Mouse (Mus musculus) intestine, postnatal 0 days (tissue): ENCODE data around the gene Dst. TPM values are rescaled to one million over a fixed set of nuclear protein-coding genes. Genes with fewer than 3 reads are reported as not detected.

Experiments
- ATAC-seq: fragments of 200-750 bp; cut with Nextera tagmentation; 2 replicates; pipeline ENCODE4 v1.8.0; 2017; ENCODE audit warnings: mild to moderate bottlenecking, moderate TSS enrichment, moderate library complexity
- H3K27ac ChIP-seq: fragments of 300-500 bp; sonication (generic); 2 replicates; pipeline ENCODE4 v1.5.1; 2014; ENCODE audit warnings: mild to moderate bottlenecking, low read depth, low read length, moderate library complexity
- H3K27me3 ChIP-seq: fragments of 300-500 bp; sonication (generic); replicated peaks from 2 replicates; pipeline ENCODE4 v1.6.1; 2014; ENCODE audit warnings: low read length, mixed read lengths; ENCODE audit not compliant: control insufficient read depth, insufficient read depth
- H3K36me3 ChIP-seq: fragments of 300-500 bp; sonication (generic); 2 replicates; pipeline ENCODE4 v1.6.1; 2014; ENCODE audit warnings: mild to moderate bottlenecking, moderate library complexity; ENCODE audit not compliant: control insufficient read depth, insufficient read depth
- H3K4me1 ChIP-seq: fragments of 300-500 bp; sonication (generic); replicated peaks from 2 replicates; pipeline ENCODE4 v1.6.1; 2014; ENCODE audit warnings: antibody characterized with exemption, low read length, mixed read lengths; ENCODE audit not compliant: control insufficient read depth, insufficient read depth
- H3K4me2 ChIP-seq: fragments of 300-500 bp; sonication (generic); replicated peaks from 2 replicates; pipeline ENCODE4 v1.6.1; 2014; ENCODE audit warnings: low read depth, mild to moderate bottlenecking, moderate library complexity
- H3K4me3 ChIP-seq: fragments of 300-500 bp; sonication (generic); 2 replicates; pipeline ENCODE4 v1.5.1; 2014; ENCODE audit warnings: low read depth, low read length
- H3K9ac ChIP-seq: fragments of 300-500 bp; sonication (generic); 2 replicates; pipeline ENCODE4 v1.6.1; 2014; ENCODE audit warnings: mild to moderate bottlenecking, low read depth, low read length
- H3K9me3 ChIP-seq: fragments of 300-500 bp; sonication (generic); 2 replicates; pipeline ENCODE4 v1.6.1; 2016; ENCODE audit warnings: mixed run types; ENCODE audit not compliant: control insufficient read depth
- CTCF ChIP-seq: sonication (generic); IDR thresholded peaks from 2 replicates; pipeline ENCODE4 v1.5.1; 2016; ENCODE audit warnings: low read depth, mild to moderate bottlenecking, control low read depth, antibody characterized with exemption, moderate library complexity
- WGBS: fragments of 180-500 bp; shearing (Covaris S2); extraction: QIAGEN DNeasy Blood & Tissue Kit; methylation state at CpG from one replicate; pipeline ENCODE4 v1.1.7; 2014; 5-methylcytosine and 5-hydroxymethylcytosine counted together
- polyA plus RNA-seq: library from polyadenylated mRNA; unstranded; fragments of >200 nt; fragmentation: Nextera tagmentation; extraction: Ambion mirVana; gene quantifications from 2 replicates; pipeline ENCODE4 v1.2.1, GENCODE M21; 2015

Dst gene
- polyA plus RNA-seq, 1 experiment from 2014 or later: 19.0 TPM

DNA sequence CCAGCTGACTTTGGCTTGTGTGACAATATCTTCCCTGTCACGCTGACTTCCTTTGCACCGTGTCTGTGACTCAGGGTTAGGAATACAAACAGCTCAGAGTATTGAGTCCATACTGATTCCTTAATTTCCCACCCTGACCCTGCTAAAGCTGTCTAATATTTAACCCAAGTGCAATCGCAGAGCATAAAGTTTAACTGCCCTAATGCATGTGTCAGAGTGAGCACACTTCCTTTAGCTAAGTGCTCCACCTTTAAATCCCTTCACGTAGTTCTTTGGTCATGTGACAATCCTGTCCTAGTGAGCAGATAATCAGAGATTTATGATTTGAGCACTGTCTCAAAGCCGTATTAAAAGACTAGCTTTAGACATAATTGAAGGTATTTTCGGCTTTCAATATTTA, 212.6 kb downstream of the Dst start:
- Histone ChIP-seq H3K4me1 (0 out of 2 replicates have a peak, but pooled peaks cover 7% of the 10 kb centered on the region), H3K27me3 (no peaks in the 10 kb centered on the region), H3K4me3 (peak overlapping the region; percentile 43), H3K9ac (peak overlapping the region; percentile 62), H3K27ac (peak overlapping the region; percentile 96), H3K9me3 (no peaks in the 10 kb centered on the region), H3K4me2 (peak overlapping the region; percentile 69), H3K36me3 (no peaks in the 10 kb centered on the region)
- no peak for TF ChIP-seq CTCF
- ATAC-seq: peak; percentile 89
- WGBS: 19% methylated on average over 6 of the region's 6 CpGs

DNA sequence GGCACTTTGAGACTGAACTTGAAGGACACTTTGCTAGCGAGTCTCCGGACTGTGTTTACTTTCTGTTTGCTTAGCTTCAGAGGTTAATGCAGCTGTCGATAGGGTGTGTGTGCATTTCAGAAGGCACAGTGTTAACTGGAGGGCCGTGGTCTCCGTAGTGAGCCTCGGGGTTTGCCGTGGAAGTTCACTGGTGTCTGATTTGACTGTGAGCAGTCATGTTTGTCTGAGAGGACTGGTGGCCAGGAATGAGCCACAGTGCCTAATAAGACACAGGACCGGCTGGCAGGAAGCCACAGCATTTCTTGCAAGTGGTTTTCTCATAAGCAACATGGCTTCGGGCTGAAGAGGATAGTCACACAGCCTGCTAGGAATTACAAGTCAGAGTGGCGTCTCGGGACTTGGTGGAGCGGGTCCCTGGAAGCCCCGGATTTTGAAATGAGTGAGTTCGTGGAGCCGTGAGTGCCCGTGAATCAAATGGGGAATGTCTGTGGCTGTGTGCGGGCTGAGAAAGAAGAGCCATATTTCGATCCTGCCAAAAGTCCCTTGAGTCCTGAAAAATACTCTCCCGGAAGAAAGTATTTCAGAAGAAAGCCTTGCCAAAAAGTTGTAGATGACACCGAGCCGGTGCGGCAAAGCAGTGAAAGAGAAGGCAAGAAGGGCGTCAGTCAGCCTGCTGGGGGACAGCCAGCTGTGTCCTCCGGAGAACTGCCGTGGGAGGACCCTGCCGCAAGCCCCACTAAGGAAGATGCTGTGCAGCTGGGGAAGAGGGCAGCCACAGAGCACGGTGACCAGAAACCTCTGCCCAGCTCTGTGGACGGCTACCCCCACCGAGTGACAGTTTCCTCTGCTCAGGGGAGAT, 213.4 kb downstream of the Dst start:
- WGBS: 16% methylated on average over 29 of the region's 29 CpGs
- Histone ChIP-seq H3K4me1 (0 out of 2 replicates have a peak, but pooled peaks cover 7% of the 10 kb centered on the region), H3K36me3 (no peaks in the 10 kb centered on the region), H3K27ac (peak overlapping the region; percentile 96), H3K4me2 (peak overlapping the region; percentile 69), H3K27me3 (no peaks in the 10 kb centered on the region), H3K9ac (peak overlapping the region; percentile 62), H3K9me3 (no peaks in the 10 kb centered on the region), H3K4me3 (peak overlapping the region; percentile 43)
- no peak for TF ChIP-seq CTCF
- ATAC-seq: peak; percentile 69

- no peak for ATAC-seq
- Histone ChIP-seq H3K4me3 (peak overlapping the region; percentile 43), H3K36me3 (no peaks in the 10 kb centered on the region), H3K9me3 (no peaks in the 10 kb centered on the region), H3K27ac (peak overlapping the region; percentile 96), H3K27me3 (no peaks in the 10 kb centered on the region), H3K4me2 (peak overlapping the region; percentile 69), H3K9ac (peak overlapping the region; percentile 62), H3K4me1 (0 out of 2 replicates have a peak, but pooled peaks cover 7% of the 10 kb centered on the region)
- 60% methylated on average over 6 of the region's 6 CpGs for WGBS
- TF ChIP-seq CTCF: no peak
Observed at GRCm38 (mm10) chr1:34122198-34122597, 214.2 kb downstream of the Dst start.

DNA sequence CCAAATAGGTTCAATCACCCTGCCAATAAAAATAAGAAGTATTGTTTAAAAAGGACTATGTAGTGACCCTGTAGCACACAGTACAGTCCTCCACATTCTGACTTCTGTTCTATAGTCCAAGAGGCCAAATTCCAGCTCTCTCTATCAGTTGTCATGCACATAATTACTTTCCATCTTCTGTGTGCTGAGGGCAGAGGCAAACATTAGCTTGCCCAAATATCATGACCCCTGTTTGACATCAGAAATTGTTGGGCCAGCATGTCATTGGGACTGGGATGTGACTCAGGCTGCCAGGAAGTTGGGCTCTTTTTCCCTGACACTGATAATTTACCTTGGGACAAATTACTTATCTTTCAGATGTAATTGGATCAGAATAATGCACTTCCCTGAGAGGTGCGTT, 214.9 kb downstream of the Dst start:
- peak; percentile 41; the same call in 1 of the 2 replicates for ATAC-seq
- no peaks in the 10 kb centered on the region for H3K9me3 ChIP-seq
- no peak for TF ChIP-seq CTCF
- H3K36me3 ChIP-seq: no peaks in the 10 kb centered on the region
- peak overlapping the region; percentile 69 for H3K4me2 ChIP-seq
- H3K27me3 ChIP-seq: no peaks in the 10 kb centered on the region
- 33% methylated on average over 1 of the region's 1 CpGs for WGBS
- H3K4me3 ChIP-seq: 0 out of 2 replicates have a peak overlapping the region, but pooled peaks have one; percentile 9
- H3K4me1 ChIP-seq: 0 out of 2 replicates have a peak, but pooled peaks cover 7% of the 10 kb centered on the region
- H3K27ac ChIP-seq: peak overlapping the region; percentile 67; the same call in 1 of the 2 replicates
- H3K9ac ChIP-seq: no peak overlapping the region

DNA sequence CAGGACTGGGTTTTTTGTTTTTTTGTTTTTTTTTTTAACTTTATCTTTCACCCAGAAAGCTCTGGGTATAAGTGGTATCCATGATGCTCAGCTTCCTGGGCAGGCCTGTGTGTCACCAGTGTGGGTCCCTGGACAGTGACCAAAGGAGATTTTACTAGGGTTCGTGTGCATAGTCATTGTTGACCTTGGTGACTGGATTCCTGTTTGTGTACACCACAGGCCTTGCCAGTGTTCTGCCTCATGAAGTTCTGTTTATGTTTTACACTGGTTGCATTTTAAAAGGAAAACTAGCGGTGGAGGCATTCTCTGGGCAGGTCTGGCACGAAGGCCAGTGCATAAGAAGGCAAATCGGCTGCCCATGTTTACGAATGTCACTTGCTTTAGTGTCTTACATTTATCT, 215.3 kb downstream of the Dst start:
- Histone ChIP-seq H3K4me2 (peak overlapping the region; percentile 69), H3K36me3 (no peaks in the 10 kb centered on the region), H3K27ac (peak overlapping the region; percentile 67), H3K9ac (no peak overlapping the region), H3K9me3 (no peaks in the 10 kb centered on the region), H3K4me3 (peak overlapping the region; percentile 9; the same call in 1 of the 2 replicates), H3K4me1 (0 out of 2 replicates have a peak, but pooled peaks cover 7% of the 10 kb centered on the region), H3K27me3 (no peaks in the 10 kb centered on the region)
- TF ChIP-seq CTCF: no peak
- 27% methylated on average over 5 of the region's 5 CpGs for WGBS
- ATAC-seq: no peak

DNA sequence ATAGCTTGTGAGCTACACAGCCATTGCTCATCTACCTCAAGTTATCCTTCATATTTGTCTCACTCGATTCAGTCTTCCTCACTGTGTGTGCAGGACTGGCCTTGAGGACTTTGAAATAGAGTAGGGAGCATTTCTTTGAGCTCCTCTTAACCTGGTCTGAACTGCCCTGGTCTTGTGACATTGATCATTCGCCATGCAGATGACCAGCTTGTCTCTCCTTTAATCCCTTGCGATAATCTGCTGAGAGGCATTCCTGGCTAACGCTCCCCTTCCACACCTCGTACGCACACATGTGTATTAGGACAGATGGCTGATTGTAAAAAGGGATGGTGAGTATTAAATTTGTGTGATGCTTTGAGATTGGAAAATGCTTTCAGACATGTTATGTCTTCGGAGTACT, 216.4 kb downstream of the Dst start:
- peak overlapping the region; percentile 67 for H3K27ac ChIP-seq
- peak overlapping the region; percentile 69 for H3K4me2 ChIP-seq
- H3K36me3 ChIP-seq: no peaks in the 10 kb centered on the region
- no peak for ATAC-seq
- no peak overlapping the region for H3K9ac ChIP-seq
- H3K27me3 ChIP-seq: no peaks in the 10 kb centered on the region
- no peak for TF ChIP-seq CTCF
- 73% methylated on average over 7 of the region's 7 CpGs for WGBS
- H3K9me3 ChIP-seq: no peaks in the 10 kb centered on the region
- no peak overlapping the region for H3K4me3 ChIP-seq
- 0 out of 2 replicates have a peak, but pooled peaks cover 7% of the 10 kb centered on the region for H3K4me1 ChIP-seq
